Mouse (Mus musculus): Measurements from ENCODE around the gene Amy2a3. TPM values are rescaled to one million over a fixed set of nuclear protein-coding genes. Genes with fewer than 3 reads are reported as not detected.
"Not testable (repeated sequence)": the region's sequence is repeated elsewhere in the genome, so short reads cannot be mapped to it uniquely, and the experiment has no call there.

Amy2a3 gene
- polyA plus RNA-seq (2014; fragmentation: Nextera tagmentation; extraction: Ambion mirVana): not detected in 2 replicates

- not testable (repeated sequence) for H3K36me3 ChIP-seq (replicated peaks; ENCODE audit: control insufficient read depth, insufficient read depth, low read depth, low read length); H3K4me2 ChIP-seq (ENCODE audit: low read depth, low read length); H3K4me1 ChIP-seq (ENCODE audit: control insufficient read depth, insufficient read depth, low read length); H3K27me3 ChIP-seq (ENCODE audit: control insufficient read depth, insufficient read depth, low read length); H3K27ac ChIP-seq (replicated peaks; ENCODE audit: low read depth, low read length); H3K4me3 ChIP-seq (ENCODE audit: low read depth, low read length); H3K9ac ChIP-seq (replicated peaks; ENCODE audit: low read length); H3K9me3 ChIP-seq (replicated peaks; ENCODE audit: control insufficient read depth, low read length); DNase-seq (ENCODE audit: low spot score); ATAC-seq (replicated peaks; ENCODE audit: insufficient number of reproducible peaks, low FRiP score, low TSS enrichment, low read depth)
- WGBS: no CpG with 5 or more reads among the region's 4 CpGs
These were observed at the start of gene Amy2a3 for GRCm38 (mm10) chr3:113323952-113324351. Gene Amy2a3 (minus strand): TSS chr3:113324052.

DNA sequence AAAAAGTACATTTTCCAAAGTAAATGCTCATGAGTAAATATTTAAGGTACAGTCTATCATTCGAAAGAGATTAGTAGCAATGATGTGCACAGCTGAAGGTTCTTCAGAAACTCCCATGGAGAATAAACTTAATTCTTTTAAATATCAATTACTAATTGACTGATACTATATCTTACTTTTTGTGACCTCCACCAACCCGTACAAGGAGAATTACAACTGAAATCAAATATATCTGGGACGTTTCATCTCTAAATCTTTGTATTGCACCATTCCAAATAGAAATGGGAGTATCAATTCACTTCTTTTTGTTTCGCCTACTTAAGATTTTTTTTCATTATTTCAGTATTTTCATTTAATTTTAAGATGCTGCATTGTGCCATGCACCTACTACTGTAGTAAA lies 32.7 kb upstream of the Amy2a3 start, which contains the start of gene Amy2a2:
TSS of gene Amy2a2 (minus strand) at position 101 of the 400 bp plus-strand sequence.
- WGBS: no CpG with 5 or more reads among the region's 4 CpGs
- H3K36me3 ChIP-seq (replicated peaks; ENCODE audit: control insufficient read depth, insufficient read depth, low read depth, low read length); ATAC-seq (replicated peaks; ENCODE audit: insufficient number of reproducible peaks, low FRiP score, low TSS enrichment, low read depth); H3K9ac ChIP-seq (replicated peaks; ENCODE audit: low read length); H3K27me3 ChIP-seq (ENCODE audit: control insufficient read depth, insufficient read depth, low read length); H3K4me1 ChIP-seq (ENCODE audit: control insufficient read depth, insufficient read depth, low read length); H3K4me3 ChIP-seq (ENCODE audit: low read depth, low read length); H3K4me2 ChIP-seq (ENCODE audit: low read depth, low read length); H3K9me3 ChIP-seq (replicated peaks; ENCODE audit: control insufficient read depth, low read length); H3K27ac ChIP-seq (replicated peaks; ENCODE audit: low read depth, low read length); DNase-seq (ENCODE audit: low spot score): not testable (repeated sequence)

- not testable (repeated sequence) for DNase-seq (ENCODE audit: low spot score); H3K9me3 ChIP-seq (replicated peaks; ENCODE audit: control insufficient read depth, low read length); H3K27ac ChIP-seq (replicated peaks; ENCODE audit: low read depth, low read length); H3K9ac ChIP-seq (replicated peaks; ENCODE audit: low read length); H3K4me2 ChIP-seq (ENCODE audit: low read depth, low read length); H3K36me3 ChIP-seq (replicated peaks; ENCODE audit: control insufficient read depth, insufficient read depth, low read depth, low read length); ATAC-seq (replicated peaks; ENCODE audit: insufficient number of reproducible peaks, low FRiP score, low TSS enrichment, low read depth); H3K4me3 ChIP-seq (ENCODE audit: low read depth, low read length); H3K4me1 ChIP-seq (ENCODE audit: control insufficient read depth, insufficient read depth, low read length); H3K27me3 ChIP-seq (ENCODE audit: control insufficient read depth, insufficient read depth, low read length)
These were observed 21.6 kb upstream of the Amy2a3 start for GRCm38 (mm10) chr3:113345484-113345883.

DNA sequence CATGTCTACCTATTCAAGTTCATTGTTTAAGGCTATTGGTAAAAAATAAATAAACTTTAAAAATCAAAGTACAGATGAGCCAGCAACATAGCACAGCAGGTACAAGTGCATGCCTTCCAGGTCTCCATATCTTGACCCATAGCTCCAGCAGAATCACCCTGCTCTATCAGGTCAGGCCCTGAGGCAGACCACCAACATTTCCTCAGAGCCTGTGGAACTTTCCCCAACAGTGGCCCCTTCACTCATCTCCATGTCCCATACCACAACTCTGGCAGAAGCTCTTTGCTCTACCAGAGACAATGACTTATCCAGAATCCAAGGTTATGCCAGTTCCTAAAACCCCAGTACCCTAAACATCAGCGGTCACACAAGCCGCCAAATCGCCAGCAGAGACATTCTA lies 10.9 kb downstream of the Amy2a3 start:
- not testable (repeated sequence) for H3K9me3 ChIP-seq (replicated peaks; ENCODE audit: control insufficient read depth, low read length); ATAC-seq (replicated peaks; ENCODE audit: insufficient number of reproducible peaks, low FRiP score, low TSS enrichment, low read depth); H3K9ac ChIP-seq (replicated peaks; ENCODE audit: low read length); H3K27me3 ChIP-seq (ENCODE audit: control insufficient read depth, insufficient read depth, low read length); H3K27ac ChIP-seq (replicated peaks; ENCODE audit: low read depth, low read length); H3K4me1 ChIP-seq (ENCODE audit: control insufficient read depth, insufficient read depth, low read length); DNase-seq (ENCODE audit: low spot score); H3K4me2 ChIP-seq (ENCODE audit: low read depth, low read length); H3K4me3 ChIP-seq (ENCODE audit: low read depth, low read length); H3K36me3 ChIP-seq (replicated peaks; ENCODE audit: control insufficient read depth, insufficient read depth, low read depth, low read length)
- no CpG with 5 or more reads among the region's 3 CpGs for WGBS

DNA sequence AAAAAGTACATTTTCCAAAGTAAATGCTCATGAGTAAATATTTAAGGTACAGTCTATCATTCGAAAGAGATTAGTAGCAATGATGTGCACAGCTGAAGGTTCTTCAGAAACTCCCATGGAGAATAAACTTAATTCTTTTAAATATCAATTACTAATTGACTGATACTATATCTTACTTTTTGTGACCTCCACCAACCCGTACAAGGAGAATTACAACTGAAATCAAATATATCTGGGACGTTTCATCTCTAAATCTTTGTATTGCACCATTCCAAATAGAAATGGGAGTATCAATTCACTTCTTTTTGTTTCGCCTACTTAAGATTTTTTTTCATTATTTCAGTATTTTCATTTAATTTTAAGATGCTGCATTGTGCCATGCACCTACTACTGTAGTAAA lies 32.5 kb downstream of the Amy2a3 start, which contains the start of gene Amy2a4:
TSS of gene Amy2a4 (minus strand) at position 101 of the 400 bp plus-strand sequence.
- WGBS: no CpG with 5 or more reads among the region's 4 CpGs
- not testable (repeated sequence) for H3K4me1 ChIP-seq (ENCODE audit: control insufficient read depth, insufficient read depth, low read length); DNase-seq (ENCODE audit: low spot score); H3K27ac ChIP-seq (replicated peaks; ENCODE audit: low read depth, low read length); H3K9ac ChIP-seq (replicated peaks; ENCODE audit: low read length); H3K4me3 ChIP-seq (ENCODE audit: low read depth, low read length); H3K4me2 ChIP-seq (ENCODE audit: low read depth, low read length); ATAC-seq (replicated peaks; ENCODE audit: insufficient number of reproducible peaks, low FRiP score, low TSS enrichment, low read depth); H3K9me3 ChIP-seq (replicated peaks; ENCODE audit: control insufficient read depth, low read length); H3K27me3 ChIP-seq (ENCODE audit: control insufficient read depth, insufficient read depth, low read length); H3K36me3 ChIP-seq (replicated peaks; ENCODE audit: control insufficient read depth, insufficient read depth, low read depth, low read length)

DNA sequence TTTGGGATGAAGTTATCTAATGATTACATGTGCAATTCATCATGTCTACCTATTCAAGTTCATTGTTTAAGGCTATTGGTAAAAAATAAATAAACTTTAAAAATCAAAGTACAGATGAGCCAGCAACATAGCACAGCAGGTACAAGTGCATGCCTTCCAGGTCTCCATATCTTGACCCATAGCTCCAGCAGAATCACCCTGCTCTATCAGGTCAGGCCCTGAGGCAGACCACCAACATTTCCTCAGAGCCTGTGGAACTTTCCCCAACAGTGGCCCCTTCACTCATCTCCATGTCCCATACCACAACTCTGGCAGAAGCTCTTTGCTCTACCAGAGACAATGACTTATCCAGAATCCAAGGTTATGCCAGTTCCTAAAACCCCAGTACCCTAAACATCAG lies 43.6 kb downstream of the Amy2a3 start:
- not testable (repeated sequence) for H3K36me3 ChIP-seq (replicated peaks; ENCODE audit: control insufficient read depth, insufficient read depth, low read depth, low read length); ATAC-seq (replicated peaks; ENCODE audit: insufficient number of reproducible peaks, low FRiP score, low TSS enrichment, low read depth); H3K9ac ChIP-seq (replicated peaks; ENCODE audit: low read length); H3K9me3 ChIP-seq (replicated peaks; ENCODE audit: control insufficient read depth, low read length); H3K27ac ChIP-seq (replicated peaks; ENCODE audit: low read depth, low read length); H3K27me3 ChIP-seq (ENCODE audit: control insufficient read depth, insufficient read depth, low read length); DNase-seq (ENCODE audit: low spot score); H3K4me3 ChIP-seq (ENCODE audit: low read depth, low read length); H3K4me1 ChIP-seq (ENCODE audit: control insufficient read depth, insufficient read depth, low read length); H3K4me2 ChIP-seq (ENCODE audit: low read depth, low read length)

GRCm38 (mm10) chr3:113279586-113279985 lies 44.3 kb downstream of the Amy2a3 start:
- not testable (repeated sequence) for H3K27me3 ChIP-seq (ENCODE audit: control insufficient read depth, insufficient read depth, low read length); H3K9me3 ChIP-seq (replicated peaks; ENCODE audit: control insufficient read depth, low read length); H3K9ac ChIP-seq (replicated peaks; ENCODE audit: low read length); H3K36me3 ChIP-seq (replicated peaks; ENCODE audit: control insufficient read depth, insufficient read depth, low read depth, low read length); H3K27ac ChIP-seq (replicated peaks; ENCODE audit: low read depth, low read length); H3K4me3 ChIP-seq (ENCODE audit: low read depth, low read length); H3K4me1 ChIP-seq (ENCODE audit: control insufficient read depth, insufficient read depth, low read length); ATAC-seq (replicated peaks; ENCODE audit: insufficient number of reproducible peaks, low FRiP score, low TSS enrichment, low read depth); DNase-seq (ENCODE audit: low spot score); H3K4me2 ChIP-seq (ENCODE audit: low read depth, low read length)

All from embryonic facial prominence, embryonic 11.5 days (tissue).